Mouse (Mus musculus): ENCODE measurements at regions not wholly inside any gene's neighbourhood (a gene's known extent, or its start where the extent isn't known, plus 50 kb on each side); places are given as distances from the start of the nearest gene placed in this dataset.
A peak's percentile ranks its signal among the peaks of the same experiment; 100 is the strongest.

DNA sequence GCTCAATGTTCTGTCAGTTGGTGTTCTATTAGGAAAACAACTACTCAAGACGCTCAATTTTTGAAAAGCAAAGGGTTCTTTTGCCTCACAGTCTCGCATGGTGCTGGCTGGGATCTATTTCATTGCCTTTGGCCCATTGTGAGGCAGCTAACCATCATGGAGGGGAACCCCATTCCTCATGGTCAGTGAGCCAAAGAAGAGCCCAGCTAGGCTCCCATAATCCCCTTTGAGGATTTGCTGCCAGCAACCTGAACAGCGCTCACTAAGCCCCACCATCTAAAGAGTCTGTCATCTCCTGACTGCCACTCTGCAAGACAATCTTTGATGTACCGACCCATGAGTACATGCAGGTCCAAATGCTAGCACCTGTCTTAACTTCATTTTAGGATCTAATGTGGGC, 53.1 kb upstream of the Galnt7 start:
- DNase-seq (ENCODE audit: low spot score), result peak; percentile 9

DNA sequence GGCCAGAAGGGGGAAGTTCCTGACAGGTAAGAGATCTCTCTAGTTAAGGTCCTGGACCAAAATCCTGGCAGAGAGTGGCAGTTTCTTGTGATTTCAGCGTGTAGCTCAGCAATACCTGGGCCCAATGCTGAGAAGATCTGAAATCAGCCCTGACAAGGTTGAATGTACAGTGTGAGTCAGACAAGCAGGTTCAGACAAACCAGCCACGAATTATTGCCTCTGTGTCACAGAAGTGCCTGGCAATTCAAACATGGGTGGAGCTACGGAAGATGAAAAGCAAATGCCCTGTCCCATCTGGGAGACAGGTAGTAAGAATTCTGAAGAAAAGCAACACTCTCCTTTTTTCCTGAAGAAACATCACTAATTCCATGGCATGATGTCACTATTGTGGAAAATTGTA, 51.3 kb upstream of the Galnt7 start:
- no peak for DNase-seq (ENCODE audit: low spot score)

DNA sequence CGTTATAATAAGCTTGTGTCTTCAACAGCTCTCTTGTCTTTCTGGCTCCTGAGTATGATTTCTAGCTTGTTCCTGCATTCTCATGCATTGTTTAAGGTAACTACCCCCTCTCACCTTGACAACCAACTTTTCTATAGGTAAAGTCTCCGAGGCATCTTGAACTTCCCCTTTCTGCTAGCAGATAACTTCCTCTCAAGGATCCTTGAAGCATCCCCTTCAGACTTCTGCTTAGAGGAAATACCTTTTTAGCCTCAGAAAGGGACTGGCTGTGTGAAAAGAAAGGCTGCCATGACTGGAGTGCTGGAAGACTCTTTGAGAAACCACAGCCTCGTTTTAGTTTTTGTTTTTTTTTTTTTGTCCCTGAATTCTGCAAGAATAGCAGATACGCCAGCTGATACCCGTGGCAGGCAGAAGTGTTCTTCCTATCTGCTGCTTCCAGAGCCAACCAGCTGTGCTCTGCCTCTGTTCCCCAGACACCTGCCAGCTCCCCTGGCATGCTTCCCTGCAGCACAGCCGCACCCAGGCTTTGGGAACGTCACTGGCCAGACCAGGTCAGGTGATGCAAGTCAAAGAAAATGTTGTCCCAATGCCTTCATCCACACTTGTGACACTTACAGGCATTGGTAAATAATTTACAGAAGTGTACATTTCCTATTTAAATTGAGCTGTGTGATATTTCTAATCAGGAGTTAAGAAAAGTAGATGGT, 49.7 kb upstream of the Galnt7 start:
- no peak for DNase-seq (ENCODE audit: low spot score)

Data from embryo, embryonic 10.5 days (tissue).